ENCODE assay signal across 11 mouse cellular contexts in genomic region chr7:68070030-68070429, GRCm38 (mm10).
DNase-seq lines count a peak whose midpoint lies in the region; ATAC-seq lines count a peak whose summit lies in the region.
"Had no signal": no experiment of that assay in that cellular context is flagged by ENCODE, and none has a peak within 500 bp of the region (broad histone marks: within the 10 kb centered on the region; RNA-seq: fewer than 3 reads in every experiment).

No protein-coding gene starts in this region.

- H3K36me3 ChIP-seq in heart, embryonic 16.5 days (ENCODE audit: control insufficient read depth, insufficient read depth): no peaks in the 10 kb centered on the region
- no peaks in the 10 kb centered on the region for H3K36me3 ChIP-seq in liver, embryonic 15.5 days (replicated peaks)
- H3K36me3 ChIP-seq in midbrain, embryonic 16.5 days (ENCODE audit: control insufficient read depth, insufficient read depth, low read length): no peaks in the 10 kb centered on the region
- H3K36me3 ChIP-seq: hindbrain, embryonic 15.5 days; midbrain, embryonic 12.5 days had no signal

- H3K27ac ChIP-seq in heart, embryonic 16.5 days (ENCODE audit: low read length): peak overlapping the region; percentile 70
- H3K27ac ChIP-seq in liver, embryonic 15.5 days (replicated peaks): peak overlapping the region; percentile 48; the same call in 1 of the 2 replicates
- no peak overlapping the region for H3K27ac ChIP-seq in midbrain, embryonic 16.5 days (ENCODE audit: low read length)
- H3K27ac ChIP-seq: embryonic facial prominence, embryonic 10.5 days; hindbrain, embryonic 15.5 days; midbrain, embryonic 12.5 days had no signal

- no peak overlapping the region; the same call in 1 of the 2 replicates for H3K4me2 ChIP-seq in heart, embryonic 16.5 days (ENCODE audit: low read depth, low read length)
- peak overlapping the region; percentile 48 for H3K4me2 ChIP-seq in liver, embryonic 15.5 days
- no peak overlapping the region for H3K4me2 ChIP-seq in midbrain, embryonic 16.5 days (ENCODE audit: low read length)
- H3K4me2 ChIP-seq: hindbrain, embryonic 15.5 days; midbrain, embryonic 12.5 days had no signal

- H3K27me3 ChIP-seq in heart, embryonic 16.5 days (ENCODE audit: control insufficient read depth, insufficient read depth, low read length): no peaks in the 10 kb centered on the region
- H3K27me3 ChIP-seq in liver, embryonic 15.5 days: no peaks in the 10 kb centered on the region
- H3K27me3 ChIP-seq in midbrain, embryonic 16.5 days (ENCODE audit: control insufficient read depth, insufficient read depth, low read depth, low read length): no peaks in the 10 kb centered on the region
- H3K27me3 ChIP-seq: hindbrain, embryonic 15.5 days; midbrain, embryonic 12.5 days had no signal

- no peak overlapping the region for H3K4me3 ChIP-seq in heart, embryonic 16.5 days (ENCODE audit: low read length)
- no peak overlapping the region for H3K4me3 ChIP-seq in liver, embryonic 15.5 days (replicated peaks)
- no peak overlapping the region for H3K4me3 ChIP-seq in midbrain, embryonic 16.5 days (ENCODE audit: low read depth, low read length)
- H3K4me3 ChIP-seq: embryonic facial prominence, embryonic 10.5 days; hindbrain, embryonic 15.5 days; midbrain, embryonic 12.5 days had no signal

- H3K9ac ChIP-seq in heart, embryonic 16.5 days (ENCODE audit: low read length): no peak overlapping the region
- H3K9ac ChIP-seq in liver, embryonic 15.5 days: no peak overlapping the region
- H3K9ac ChIP-seq in midbrain, embryonic 16.5 days (ENCODE audit: low read depth, low read length): no peak overlapping the region
- H3K9ac ChIP-seq: hindbrain, embryonic 15.5 days; midbrain, embryonic 12.5 days had no signal

- ATAC-seq in heart, embryonic 16.5 days (replicated peaks; ENCODE audit: extremely low read depth, insufficient read depth, low FRiP score): no peak
- ATAC-seq in liver, embryonic 15.5 days (ENCODE audit: insufficient read depth): no peak
- ATAC-seq in midbrain, embryonic 16.5 days: no peak

- no peak for DNase-seq in heart, adult 18-20 months
- DNase-seq in 416B (ENCODE audit: low read depth): peak; percentile 44
- DNase-seq in CD4-positive, CD25-positive, alpha-beta regulatory T cell, adult 2 months (ENCODE audit: low read depth, low spot score): peak; percentile 10
- DNase-seq in adrenal gland, postnatal 25 days: no peak
- DNase-seq: right cerebral cortex, postnatal 25 days had no signal

- no peaks in the 10 kb centered on the region for H3K9me3 ChIP-seq in heart, embryonic 16.5 days (replicated peaks; ENCODE audit: control insufficient read depth, low read length)
- no peaks in the 10 kb centered on the region for H3K9me3 ChIP-seq in liver, embryonic 15.5 days (replicated peaks)
- H3K9me3 ChIP-seq in midbrain, embryonic 16.5 days (replicated peaks; ENCODE audit: control insufficient read depth, low read length, poor library complexity, severe bottlenecking): no peaks in the 10 kb centered on the region
- H3K9me3 ChIP-seq: embryonic facial prominence, embryonic 10.5 days; hindbrain, embryonic 15.5 days; midbrain, embryonic 12.5 days had no signal

- WGBS in heart, embryonic 16.5 days: 21% methylated on average over 3 of the region's 3 CpGs
- WGBS in liver, embryonic 15.5 days (ENCODE audit: insufficient replicate concordance): 6% methylated on average over 3 of the region's 3 CpGs
- WGBS in midbrain, embryonic 16.5 days: 46% methylated on average over 3 of the region's 3 CpGs

- H3K4me1 ChIP-seq in heart, embryonic 16.5 days (ENCODE audit: control insufficient read depth, insufficient read depth, low read length): peaks cover 74% of the 10 kb centered on the region
- peaks cover 31% of the 10 kb centered on the region for H3K4me1 ChIP-seq in liver, embryonic 15.5 days (replicated peaks)
- no peaks in the 10 kb centered on the region for H3K4me1 ChIP-seq in midbrain, embryonic 16.5 days (ENCODE audit: control insufficient read depth, insufficient read depth, low read length)

Comparison
In these comparisons a context has a peak if more than half of its experiments do, and no peak if none do; other contexts are left out.
1. DNase-seq: peak in 416B (single experiment) and CD4-positive, CD25-positive, alpha-beta regulatory T cell, adult 2 months (single experiment); none in heart, adult 18-20 months (0 of 2) and adrenal gland, postnatal 25 days (single experiment).